Mouse (Mus musculus) liver, adult 10 weeks (tissue): Measurements from ENCODE around the gene Cdk15. TPM values are rescaled to one million over a fixed set of nuclear protein-coding genes. Genes with fewer than 3 reads are reported as not detected.

Experiments used
- polyA plus RNA-seq: library from polyadenylated mRNA; stranded (reverse); fragments of 350-450 nt; fragmentation: Illumina TruSeq; extraction: RNeasy Lipid Tissue Mini Kit (QIAGEN cat#74804); gene quantifications from one replicate; pipeline ENCODE4 v1.2.3, GENCODE M21; 2014; ENCODE audit warnings: low read depth, low replicate concordance

The Cdk15 gene
- not detected for polyA plus RNA-seq

DNA sequence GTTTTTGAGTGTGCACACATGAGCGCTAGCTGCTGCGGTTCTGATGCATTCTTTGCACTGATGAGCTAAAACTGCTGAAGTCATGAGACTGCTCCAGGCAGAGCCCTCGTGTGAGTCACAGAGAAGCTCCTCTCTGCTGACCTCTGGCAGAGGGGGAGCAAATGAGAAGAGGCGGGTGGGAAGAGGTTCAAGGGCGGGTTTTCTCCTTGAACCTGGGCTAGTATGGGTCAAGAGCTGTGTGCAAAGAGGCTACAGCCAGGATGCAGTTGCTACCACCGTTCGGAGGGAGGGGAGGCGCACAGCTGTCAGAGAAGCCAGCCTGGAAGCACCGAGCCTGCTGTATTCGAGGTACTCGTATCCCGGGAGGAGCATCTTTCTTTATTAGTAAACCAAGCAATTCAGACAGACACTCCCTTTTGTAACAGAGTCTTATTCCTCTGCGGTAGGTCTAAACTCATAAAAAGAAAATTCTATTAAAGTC, at the start of gene Cdk15:
Gene Cdk15 (plus strand): TSS at position 156 of the 481 bp plus-strand sequence.

GRCm38 (mm10) chr1:59236856-59237441, 19.8 kb upstream of the Cdk15 start, which contains the start of gene Als2:
TSS of gene Als2 (minus strand) at chr1:59237231.

Other genes starting within 250 kb of the Cdk15 start
- not detected for gene C2cd6, start 162.0 kb upstream of the Cdk15 start, polyA plus RNA-seq
- gene Tmem237, start 136.5 kb upstream of the Cdk15 start, polyA plus RNA-seq: 4.7 TPM
- gene Mpp4, start 93.5 kb upstream of the Cdk15 start, polyA plus RNA-seq: 1.2 TPM
- gene Als2, start 19.7 kb upstream of the Cdk15 start, polyA plus RNA-seq: 22.4 TPM
- 20.7 TPM for gene Fzd7, start 225.5 kb downstream of the Cdk15 start, polyA plus RNA-seq